Mouse (Mus musculus) embryo, embryonic 10.5 days (tissue): Measurements from ENCODE around the gene Sec23ip.

ENCODE experiments used
- DNase-seq: peaks from one replicate; pipeline ENCODE4 v3.0.0-alpha.2; 2015; ENCODE audit warnings: low spot score

Gene Sec23ip

GRCm38 (mm10) chr7:128779305-128779704 is 34.6 kb downstream of the Sec23ip start:
- peak; percentile 87 for DNase-seq

DNA sequence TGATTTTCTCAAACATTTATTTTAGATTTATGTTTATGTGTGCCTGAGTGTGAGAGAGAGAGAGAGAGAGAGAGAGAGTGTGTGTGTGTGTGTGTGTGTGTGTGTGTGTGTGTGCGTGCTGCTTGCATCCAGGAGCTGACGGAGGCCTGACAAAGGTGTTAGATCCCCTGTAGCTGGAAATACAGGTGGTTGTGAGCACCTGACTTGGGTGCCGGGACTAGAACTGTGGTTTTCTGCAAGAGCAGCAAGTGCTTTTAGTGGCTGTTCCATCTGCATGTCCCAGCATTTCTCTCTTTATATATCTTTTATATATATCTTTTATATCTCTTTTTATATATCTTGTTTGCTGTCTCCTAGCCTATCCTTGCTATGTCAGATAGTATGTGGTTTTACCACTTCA is 37.1 kb downstream of the Sec23ip start:
- no peak for DNase-seq

DNA sequence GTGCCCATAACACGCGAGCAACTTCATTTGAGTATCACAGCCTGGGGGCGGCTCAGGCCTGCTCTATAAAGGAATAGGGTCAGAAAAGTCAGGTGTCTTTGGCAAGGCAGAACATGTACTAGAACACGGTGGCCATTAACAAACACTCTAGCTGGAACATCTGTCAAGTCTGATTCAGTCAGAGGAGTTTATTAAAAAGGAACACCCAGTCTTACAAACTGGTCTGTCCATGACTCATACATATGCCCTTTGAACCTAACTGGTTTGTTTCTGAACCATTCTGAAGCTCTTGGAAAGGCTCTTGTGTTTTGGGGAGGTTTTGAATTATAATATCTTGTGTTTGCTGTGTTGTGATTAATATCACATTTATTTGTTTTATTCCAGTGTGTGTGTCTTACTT is 45.3 kb downstream of the Sec23ip start:
- DNase-seq, result no peak

DNA sequence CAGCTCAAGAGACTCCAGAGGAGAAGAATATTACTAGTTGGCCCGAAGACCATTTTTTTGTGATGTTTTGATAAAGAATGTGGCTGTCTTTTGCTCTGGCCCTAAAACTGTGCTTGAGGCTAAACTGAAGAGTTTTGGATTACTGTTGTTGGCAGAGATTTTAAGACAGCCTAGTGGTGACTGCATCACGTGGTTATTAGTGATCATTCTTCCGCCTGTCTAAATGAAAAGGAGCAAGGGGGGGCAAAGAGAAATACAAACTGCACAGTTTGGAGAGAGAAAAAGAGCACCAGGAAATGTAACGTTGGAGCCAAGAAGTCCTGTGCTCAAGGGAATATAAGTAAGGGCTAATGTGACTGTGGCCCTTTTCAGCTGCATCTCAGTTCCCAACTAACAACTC is 48.7 kb downstream of the Sec23ip start:
- no peak for DNase-seq

- DNase-seq, result no peak
Measured at GRCm38 (mm10) chr7:128824986-128825563, 80.3 kb downstream of the Sec23ip start.

DNA sequence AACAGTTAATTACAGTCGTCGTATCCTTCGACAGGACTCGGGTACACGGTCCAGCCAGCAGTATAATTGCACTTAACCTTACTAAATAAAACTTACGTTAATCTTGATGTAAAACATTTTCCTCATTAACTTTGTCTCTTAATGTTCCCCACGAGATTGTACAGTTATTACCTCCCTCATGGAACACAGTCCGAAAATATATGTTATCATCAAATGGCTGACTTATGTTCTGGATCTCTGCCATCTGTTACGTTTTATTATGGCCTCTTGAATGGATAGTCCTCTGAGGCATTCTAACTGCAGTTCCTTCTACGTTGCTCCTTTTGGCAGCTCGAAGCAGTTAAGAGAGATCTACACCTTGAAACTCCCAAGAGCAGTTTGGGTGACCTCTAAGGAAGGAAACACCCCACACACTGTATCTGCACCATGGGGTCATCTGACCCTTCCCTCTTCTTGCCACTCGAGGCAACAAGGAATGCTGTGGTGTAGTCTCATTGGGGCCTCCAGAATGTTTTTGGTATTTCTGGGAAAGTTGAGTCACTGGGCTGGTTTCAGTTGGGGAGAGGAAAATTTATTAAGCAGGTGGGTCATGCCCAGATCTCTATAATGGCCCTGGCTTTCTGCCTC is 87.8 kb downstream of the Sec23ip start:
- DNase-seq, result no peak

DNA sequence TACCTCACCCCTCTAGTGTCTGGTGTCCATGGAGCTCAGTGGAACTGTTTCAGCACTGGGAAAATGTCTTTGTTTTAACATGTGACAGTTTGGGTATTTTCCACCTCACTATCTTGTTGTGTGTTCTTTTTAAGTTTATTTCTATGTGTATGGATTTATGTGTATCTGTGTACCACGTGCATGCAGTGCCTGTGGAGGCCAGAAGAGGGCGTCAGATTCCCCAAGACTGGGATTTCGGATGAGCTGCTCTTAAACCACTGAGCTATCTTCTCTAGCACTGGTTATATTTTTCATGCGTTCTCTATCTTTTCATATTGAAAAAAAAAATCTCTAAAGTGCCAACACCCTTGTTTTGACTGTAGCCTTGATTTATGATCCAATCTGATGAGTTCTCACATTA is 88.5 kb downstream of the Sec23ip start:
- no peak for DNase-seq
